Mouse (Mus musculus): ENCODE data around the gene Noto.

Noto gene

GRCm38 (mm10) chr6:85475581-85475980 lies 51.9 kb downstream of the Noto start:
- no peak for DNase-seq (ENCODE audit: low spot score in 2 of 2)

DNA sequence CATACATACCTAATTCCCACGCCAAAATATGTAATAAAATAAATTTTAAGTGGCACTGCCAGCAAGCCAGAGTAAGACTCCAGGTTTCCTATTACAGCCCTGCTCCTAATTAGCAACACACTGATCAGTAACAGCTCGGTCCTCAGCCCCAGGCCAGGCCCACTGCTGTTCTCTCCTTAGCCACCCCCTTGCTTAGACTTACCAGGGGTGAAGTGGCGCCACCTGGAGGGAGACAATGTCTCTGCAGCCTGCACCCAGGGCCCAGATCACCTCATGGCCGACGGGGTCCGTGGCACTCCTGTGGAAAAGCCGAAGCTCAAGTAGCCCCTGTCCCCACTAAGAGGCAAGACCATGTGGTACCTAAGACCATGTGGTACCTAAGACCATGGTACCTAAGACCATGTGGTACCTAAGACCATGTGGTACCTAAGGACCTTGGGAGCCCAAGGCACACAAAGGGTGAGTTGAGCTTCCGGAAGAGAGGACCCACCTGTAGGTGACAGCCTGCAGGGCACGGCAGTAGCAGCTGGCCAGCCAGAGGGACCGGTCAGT lies 53.8 kb downstream of the Noto start:
- no peak for DNase-seq (ENCODE audit: low spot score in 2 of 2)

DNA sequence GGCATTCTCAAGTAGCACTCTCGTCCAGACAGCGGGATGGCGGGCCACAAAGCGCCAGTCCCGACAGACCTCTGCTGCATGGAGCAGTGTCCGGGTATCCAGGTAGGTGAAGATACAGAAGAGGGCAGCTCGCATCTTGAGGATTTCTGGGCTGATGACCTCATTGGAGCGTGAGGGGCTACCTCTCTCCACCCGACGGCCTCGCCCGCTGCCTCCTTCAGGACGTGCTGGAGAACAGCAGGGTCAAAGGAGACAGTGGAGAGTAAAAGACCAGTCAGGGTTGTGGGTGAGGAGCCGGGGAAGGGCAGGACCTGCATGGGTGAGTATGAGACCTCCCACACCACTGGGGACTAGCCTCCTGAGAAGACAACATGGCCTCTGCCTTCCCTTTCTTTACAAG lies 54.7 kb downstream of the Noto start:
- DNase-seq (ENCODE audit: low spot score in 2 of 2) = no peak

Data from cerebellum, postnatal 4 days (tissue).